Mouse (Mus musculus) gastrocnemius, postnatal 4 days (tissue): ENCODE measurements around the gene Gsc. TPM values are rescaled to one million over a fixed set of nuclear protein-coding genes. Genes with fewer than 3 reads are reported as not detected.

Experiments used
- DNase-seq, 2 experiments: peaks; one replicate each; pipeline ENCODE4 v3.0.0; 2021 to 2022; ENCODE audit warnings: low spot score in 2 of 2, mixed read lengths in 2 of 2
- long read RNA-seq, 2 experiments: library from polyadenylated mRNA; stranded (forward); transcript quantifications; one replicate each; pipeline ENCODE4 v2.0.0; 2021
- total RNA-seq, 2 experiments: library from RNA; stranded (reverse); gene quantifications; 2 replicates each; pipeline ENCODE4 v1.2.3; 2021

The Gsc gene
- 1 to 10 TPM in 1 of 2 experiments, under 1 TPM in 1; 0.41 to 1.3 TPM for total RNA-seq
- long read RNA-seq, experiment 1, partial matches to known transcripts: 1 of 2 reads
- long read RNA-seq, experiment 1, other reads (novel, unspliced or antisense): 0 of 2 reads
- long read RNA-seq, experiment 2, partial matches to known transcripts: 1 of 4 reads
- long read RNA-seq, experiment 2, other reads (novel, unspliced or antisense): 0 of 4 reads

DNA sequence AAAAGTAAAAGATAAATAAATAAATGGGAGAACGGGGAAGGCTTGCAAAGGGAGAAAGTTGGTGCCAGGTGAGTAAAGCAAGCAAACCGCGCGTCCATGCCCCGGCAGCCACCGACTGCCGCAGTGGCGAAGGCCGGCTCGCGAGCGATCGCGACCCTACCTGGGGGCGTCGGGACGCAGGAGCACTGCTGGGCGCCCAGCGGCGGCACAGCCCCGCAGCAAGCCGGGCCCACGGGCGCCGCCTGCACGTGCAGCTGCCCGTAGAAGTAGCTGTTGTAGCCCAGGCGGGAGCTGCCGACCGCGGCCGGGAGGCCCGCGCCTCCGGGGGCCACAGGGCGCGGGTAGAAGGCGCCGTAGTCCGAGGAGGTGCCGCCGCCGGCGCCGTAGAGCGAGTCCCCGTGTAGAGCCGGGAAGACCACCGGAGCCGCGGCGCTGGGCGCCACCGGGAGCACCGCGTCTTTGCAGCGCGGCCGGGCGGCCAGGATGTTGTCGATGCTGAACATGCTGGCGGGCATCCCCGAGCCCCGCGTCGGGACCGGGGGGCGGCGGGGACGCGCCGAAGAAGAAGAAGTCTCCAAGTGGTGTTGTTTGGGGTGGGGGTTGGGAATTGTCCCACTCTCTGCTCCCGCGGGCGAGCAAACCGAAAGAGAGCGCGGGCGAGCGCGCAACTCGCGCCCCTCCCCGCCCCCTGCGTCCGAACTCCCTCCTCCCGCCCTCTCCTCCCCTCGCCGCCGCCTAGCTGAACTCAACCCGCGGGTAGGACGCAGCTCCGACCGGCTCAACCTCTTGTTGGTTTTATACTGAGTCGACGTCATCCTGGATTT lies at the start of gene Gsc:
Gene Gsc, minus strand, starts transcription at position 730 of the 824 bp plus-strand sequence.
- DNase-seq: peak; percentile 35 to 60

DNA sequence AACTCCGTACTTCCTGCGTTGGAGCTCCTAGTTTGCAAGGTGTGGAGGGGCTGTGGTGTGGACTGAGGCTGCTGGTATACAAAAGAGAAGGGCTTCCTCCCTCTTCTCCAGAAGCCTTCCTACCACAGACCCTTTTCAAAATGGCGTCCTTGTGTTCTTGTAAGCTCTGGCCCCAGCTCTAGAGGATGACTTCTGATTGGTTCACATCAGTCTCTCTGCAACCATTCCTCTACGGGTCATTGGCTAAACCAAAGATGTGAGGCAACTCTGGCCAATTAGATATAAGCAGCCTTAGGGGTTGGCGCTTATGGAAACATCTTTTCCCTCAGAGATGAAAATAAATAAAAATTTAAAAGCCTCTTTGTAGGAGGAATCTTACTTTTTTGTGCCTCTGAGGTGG lies 46.6 kb upstream of the Gsc start:
- no peak for DNase-seq

DNA sequence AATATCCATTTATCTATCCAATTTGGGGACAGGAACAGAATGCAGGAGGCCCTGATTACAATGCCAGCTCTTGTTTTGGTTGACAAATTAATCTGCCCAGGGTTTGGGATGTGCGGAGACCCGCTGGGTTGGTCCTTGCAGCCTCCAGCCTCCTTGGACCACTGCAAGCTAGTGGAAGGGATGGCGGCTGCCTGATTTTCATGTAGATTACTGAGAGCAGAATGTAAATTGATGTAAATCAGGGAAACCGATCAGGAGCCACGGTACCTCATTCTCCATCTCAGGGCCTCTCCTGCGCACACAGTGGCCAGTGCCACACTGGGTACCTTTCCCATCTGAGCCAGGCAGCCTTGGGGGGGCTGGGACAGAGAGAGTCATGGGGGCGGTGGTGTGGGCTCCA lies 34.8 kb upstream of the Gsc start:
- no peak for DNase-seq

DNA sequence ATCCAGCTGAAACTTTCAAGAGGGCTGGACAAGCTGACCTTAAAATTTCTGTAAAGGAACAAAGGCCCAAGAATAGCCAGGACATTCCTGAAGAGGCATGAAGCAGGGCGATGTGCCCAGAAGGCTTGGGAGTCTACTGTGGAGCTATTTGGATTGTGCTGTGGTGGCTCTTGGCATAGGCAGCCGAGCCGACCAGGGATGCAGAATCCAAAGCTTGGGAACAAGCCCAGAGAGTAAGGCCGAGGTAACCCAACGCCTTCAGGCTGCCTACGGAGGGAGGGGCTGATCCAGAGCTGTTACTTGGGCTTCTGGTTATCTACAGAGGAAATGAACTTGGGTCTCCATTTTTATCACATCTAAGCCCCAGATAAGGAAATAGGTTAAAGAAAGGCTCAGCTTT lies 18.9 kb upstream of the Gsc start:
- DNase-seq: peak in 1 of 2 experiments; percentile 64

DNA sequence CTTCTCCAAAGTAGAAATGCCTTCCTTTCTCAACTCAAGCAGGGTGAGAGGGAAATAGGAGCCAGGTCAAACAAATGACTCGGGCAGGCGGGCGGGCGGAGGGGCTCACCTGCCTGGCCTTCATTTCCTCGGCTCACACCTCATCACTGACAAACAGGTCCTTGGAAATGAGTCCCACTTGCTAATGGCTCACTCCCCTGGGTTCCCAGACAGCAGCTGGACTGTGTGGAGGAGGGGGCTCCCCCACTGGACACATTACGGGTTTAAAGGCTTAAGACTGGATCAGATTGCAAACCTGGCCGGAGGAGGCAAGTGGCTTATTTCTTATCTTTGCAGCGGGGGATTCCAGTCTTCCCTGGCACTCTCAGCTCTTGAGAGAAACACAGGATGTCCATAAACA lies 13.1 kb upstream of the Gsc start:
- DNase-seq: no peak

DNA sequence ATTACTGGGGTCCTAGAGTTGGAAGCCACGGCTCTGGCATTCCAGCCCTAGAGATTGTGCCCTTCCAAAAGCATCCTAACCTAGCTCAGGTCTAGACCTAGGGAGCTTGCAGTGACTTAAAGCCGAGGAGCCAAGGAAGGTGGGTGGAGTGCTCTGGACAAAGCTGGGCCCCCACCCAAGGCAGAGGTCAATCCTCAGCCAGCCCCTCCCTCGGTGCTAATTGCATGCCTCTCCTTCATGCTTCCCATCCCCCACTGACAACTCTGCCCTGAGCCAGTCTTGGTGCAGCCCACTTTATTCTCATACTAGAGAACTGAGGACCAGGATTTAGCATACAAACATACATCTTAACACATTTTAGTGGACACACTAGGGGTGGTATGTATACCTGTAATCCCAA lies 12.0 kb upstream of the Gsc start:
- no peak for DNase-seq

DNA sequence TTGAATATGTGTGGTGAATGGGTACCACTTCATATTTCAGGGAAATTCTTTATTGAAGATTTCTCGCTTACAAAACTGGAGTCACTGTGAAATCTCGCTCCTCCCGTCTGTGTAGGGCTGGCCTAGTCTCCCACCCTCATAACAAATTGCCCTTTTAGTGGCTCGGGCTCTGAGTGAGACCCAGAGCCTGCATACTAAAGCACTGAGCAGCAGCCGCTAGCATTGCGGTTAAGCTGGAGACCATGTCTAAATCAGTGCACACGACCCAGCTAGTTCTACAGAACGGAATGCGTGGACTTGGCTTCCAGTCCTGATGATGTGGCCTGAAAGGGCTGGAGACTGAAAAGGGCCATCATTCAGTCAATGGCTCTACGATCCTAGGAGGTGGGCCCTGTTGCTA lies 7.9 kb upstream of the Gsc start:
- no peak for DNase-seq

DNA sequence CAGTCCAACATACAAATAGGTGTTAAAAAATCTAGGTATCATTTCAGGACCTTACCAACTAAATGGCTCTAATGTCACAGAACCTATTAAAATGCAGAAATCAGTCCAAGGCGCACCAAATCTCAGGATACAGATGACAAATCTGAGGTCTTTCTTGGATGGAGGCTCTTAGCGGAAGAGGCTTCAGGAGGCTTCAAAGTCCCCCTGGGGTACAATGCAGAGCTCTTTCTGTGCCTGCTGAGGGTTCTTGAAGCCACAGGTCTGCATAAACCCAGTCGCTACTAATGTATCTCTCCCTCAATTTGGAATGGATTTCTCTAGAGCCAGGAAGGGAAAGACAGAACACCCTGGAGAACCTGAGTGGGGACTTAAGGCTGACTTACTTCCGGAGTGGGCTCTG lies 5.1 kb upstream of the Gsc start:
- no peak for DNase-seq

DNA sequence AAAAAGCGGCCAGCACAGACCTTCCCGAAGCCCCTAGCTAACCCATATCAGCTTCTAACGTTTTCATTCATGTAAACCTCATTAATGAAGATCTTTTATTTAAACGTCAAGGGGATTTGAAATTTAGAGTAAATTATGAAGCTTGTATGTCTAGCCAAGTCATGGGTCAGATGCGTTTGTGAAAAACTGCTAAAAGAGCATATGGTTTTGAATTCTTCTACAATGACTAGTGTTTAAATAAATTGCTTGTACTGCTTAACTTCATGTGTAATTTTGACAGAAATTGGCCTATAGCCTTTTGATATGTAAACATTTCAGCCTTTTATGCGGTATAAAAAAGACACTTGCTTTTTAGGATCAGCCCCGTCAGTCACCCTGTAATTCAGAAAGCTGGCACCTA lies 4.4 kb upstream of the Gsc start:
- no peak for DNase-seq

DNA sequence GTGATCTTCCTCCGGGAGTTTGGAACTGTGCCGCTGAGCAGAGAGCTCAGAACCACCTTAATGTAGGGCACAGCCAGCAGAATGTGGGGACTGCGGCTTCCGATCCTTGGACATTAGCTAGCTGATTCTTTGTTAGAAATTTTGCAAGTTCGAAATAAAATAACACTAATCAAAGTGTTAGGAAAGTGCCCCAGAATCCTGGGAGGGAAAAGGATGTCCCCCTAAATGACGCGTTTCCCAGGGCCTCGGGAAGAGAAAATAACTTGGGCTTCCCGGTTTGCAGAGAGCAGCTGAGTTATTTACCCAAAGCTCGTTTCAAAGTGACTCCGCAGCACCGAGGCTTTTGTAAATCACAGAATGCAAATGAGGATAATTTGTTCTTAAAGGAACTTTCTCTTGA lies 3.9 kb upstream of the Gsc start:
- no peak for DNase-seq

DNA sequence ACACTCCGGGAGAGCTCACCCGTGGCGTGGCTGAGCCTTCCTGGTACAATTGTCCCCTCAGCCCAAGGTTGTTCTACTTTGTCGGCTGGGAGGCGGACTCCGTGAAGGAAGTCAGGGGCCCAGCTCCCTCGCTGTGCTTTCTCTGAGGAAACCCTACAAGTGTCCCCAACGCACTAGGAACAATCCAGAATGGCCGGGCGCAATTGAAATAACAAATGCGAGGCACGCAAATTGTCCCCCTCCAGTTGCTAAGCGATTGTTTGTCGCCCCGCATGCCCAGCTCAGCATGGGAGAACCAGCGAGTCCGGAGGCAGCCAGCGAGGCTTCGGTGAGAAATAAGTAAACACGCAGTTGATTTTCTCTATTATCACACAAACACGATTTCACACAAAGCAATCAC lies 2.8 kb upstream of the Gsc start:
- DNase-seq: no peak

DNA sequence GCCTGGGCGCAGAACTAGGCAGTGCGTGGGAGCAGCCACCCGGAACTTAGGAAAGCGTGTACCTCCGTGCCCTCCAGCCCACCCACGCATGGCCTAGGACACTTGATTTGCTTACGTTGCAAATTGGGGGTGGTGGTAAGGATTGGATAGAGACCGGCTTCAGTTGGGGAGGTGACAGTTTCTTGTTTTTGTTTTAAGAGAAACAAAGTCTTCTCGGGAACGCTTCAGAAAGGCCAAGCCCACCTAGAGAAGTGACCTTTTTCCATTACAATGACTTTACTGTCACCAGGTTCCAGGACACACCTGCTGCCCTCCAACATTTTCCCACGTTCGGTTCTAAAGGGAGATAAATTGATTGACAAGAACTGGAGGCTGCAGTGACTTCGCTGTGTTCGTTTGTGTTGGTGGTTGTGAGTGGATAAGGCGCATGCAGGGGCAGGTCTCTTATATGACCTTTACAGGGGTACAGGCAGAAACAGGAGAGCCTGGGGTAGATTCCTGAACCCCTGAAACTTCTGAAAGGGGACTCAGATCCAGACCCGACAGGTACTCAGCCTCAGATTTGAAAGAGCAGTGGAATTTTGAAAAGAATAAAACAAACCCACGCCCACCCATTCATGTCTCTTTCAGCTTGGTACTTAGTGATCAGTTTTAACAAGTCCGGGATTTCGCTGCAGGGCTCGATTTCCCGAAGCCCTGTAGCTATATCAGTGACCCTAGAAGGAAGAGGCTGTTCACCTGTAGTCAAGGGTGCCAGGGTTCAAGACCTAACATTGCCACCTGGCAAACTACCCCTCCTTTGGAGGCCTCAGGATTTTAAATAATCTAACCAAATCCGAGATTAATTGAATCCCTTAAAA lies 2.0 kb upstream of the Gsc start:
- DNase-seq: no peak

DNA sequence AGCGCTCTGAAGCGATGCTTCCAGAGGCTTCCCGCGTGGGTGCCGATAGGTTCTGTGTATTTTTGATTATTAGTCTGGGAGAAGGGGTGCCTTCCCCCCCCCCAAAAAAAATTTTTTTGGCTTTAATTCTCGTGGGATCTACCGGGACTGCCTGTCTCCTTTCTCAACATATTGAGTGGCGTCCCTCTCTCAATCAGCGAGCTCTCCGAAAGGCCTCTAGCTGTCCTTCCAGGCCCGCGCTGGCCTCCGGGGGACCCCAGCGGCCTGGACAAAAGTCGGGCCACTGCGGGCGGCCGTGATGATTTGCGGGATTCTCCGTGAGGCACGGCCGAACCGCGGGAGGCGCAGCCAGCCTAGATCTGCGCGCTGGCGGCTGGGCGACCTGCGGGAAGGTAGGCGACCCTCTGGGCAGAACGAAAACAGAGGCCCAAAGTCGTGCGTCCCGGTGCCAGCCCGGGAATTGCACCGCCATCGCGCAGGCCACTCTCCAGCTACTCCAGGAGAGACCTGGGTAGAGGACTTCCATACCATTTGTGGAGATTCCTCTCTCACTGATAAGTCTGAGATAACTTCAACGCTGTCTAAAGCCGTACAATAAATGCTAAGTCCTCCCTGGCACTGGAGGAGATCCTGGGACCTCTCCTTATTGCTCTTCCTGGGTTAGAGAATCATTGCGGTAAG lies 1.2 kb upstream of the Gsc start:
- DNase-seq: peak in 1 of 2 experiments; percentile 18

DNA sequence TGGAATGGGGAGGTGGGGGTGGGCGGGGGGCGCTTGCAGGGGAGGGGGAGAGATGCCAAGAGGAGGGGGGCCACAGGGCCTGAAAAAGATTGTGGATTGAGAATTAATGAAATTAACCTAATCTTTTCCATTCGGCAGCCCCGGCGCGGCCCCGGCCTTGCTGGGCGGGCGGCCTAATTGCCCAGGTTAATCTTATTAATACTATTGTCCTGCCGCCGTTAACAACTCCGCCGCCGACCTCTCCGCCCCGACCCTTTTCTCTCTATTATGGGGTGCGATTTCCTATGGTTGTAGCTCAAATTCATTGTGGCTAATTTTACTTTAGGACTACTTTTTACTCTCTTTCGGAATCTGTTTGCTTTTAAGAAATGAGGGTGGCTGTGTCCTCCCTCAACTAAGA lies 362 bp upstream of the Gsc start:
- no peak for DNase-seq

DNA sequence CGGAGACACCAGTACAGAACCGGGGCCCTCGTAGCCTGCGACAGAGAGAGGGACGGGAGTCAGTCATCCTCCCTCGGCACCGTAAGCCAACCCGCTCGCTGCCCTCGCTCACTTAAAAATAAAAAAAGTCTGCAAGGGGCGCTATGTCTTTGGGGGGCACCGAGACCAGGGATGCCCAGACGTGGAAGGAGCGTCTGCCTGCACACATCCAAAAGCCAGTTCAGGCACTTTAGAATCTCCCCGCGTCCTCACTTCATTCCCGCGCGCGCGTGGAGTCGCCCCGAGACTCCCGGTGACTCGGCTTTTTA lies 958 bp downstream of the Gsc start:
- no peak for DNase-seq

DNA sequence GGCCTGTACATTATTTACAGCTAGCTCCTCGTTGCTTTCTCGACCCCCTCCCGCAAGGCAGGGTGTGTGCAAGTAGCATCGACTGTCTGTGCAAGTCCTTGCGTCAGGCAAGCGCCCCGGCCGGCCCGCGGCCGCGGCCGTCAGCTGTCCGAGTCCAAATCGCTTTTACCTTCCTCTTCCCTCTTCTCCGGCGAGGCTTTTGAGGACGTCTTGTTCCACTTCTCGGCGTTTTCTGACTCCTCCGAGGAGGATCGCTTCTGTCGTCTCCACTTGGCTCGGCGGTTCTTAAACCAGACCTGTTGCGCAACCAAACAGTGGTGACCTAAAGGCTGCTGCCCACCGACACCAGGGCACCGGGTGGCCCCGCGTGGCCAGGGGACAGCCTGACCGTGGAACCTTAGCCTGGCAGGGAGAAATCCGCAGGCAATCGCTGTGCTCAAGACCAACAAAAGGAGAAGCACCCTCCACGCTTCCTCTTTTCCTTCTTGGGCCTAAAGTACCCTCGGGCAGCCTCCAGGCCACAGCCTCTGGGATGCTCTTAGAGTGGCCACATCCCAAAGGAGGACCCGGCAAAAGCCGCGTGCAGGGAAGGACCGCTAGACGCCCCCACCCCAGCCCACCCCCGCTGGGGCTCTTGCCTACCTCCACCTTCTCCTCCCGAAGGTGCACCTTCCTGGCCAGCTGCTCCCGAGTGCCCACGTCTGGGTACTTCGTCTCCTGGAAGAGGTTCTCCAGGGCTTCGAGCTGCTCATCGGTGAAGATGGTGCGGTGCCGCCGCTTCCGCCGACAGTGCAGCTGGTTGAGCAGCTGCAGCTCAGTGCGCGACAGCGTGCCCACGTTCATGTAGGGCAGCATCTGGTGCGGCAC lies 1.5 kb downstream of the Gsc start:
- peak in 1 of 2 experiments; percentile 17 for DNase-seq

DNA sequence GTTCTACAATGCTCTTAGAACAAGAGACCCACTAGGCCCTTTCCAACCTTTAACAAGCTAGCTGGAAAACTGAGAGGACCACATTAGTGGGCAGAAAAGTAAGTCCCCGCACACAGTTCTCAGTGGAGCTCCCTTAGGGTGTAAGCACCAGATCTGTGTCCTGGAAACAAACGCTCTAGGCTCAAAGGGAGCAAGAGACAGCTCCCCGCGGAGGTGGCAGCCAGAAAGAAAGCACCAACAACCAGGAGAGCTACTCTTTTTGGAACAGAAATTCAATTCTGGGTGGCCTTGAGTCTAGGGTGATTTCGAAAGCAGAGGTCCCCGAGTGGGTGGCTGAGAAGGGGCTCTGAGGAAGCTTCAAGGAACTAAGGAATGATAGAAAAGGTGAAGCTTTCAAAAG lies 2.5 kb downstream of the Gsc start:
- no peak for DNase-seq

DNA sequence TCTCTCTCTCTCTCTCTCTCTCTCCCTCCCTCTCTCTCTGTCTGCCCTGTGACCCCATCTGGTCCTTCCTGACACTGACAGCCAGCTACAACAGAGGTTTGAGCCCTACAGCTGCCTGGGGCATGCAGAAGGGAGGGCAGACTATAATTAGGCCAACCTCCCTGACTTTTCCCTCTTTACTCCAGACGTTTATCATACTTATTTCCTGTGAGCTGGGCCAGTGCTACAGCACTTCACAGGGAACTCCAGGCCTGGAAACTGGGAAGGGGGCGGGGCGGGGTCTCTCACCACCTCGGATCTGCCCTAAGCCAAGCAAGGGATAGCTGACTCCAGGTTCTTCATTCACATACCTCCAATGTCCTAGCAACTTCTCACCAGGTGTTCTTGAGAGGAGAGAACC lies 4.3 kb downstream of the Gsc start:
- no peak for DNase-seq

DNA sequence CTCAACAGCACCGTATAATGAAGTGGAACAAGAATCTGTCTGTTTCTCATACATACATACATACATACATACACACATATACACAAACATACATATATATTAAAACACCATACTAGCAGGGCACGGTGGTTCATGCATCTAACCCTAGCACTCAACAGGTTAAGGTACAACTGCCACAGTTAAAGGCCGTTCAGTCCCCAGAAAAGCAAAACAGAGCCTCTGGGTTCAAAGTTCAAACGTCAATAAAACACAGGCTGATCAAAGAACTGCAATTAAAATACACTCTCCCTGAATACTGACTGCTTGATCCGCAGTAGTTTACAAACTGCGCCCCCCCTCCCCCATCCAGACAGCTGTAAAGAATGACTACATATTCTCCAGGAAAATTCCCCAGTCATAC lies 5.8 kb downstream of the Gsc start:
- no peak for DNase-seq

DNA sequence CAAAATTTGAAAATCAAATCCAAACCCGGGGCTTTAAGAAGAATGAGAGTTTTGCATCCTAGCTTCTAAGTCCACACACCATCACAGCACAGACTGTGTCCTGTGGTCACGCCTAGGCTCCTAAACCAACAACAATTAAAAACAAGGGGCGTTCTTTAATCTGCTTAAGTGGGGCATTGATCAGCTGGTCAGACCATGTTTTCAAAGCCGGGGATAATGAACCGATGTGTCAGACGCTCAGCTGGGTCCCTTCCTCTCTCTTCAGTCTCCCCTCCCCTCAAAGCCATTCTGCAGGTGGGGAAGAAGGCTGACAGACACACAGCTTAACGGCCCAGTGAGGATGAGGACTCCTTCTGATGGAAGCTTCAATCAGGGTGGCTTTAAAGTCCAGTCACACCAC lies 6.2 kb downstream of the Gsc start:
- no peak for DNase-seq

DNA sequence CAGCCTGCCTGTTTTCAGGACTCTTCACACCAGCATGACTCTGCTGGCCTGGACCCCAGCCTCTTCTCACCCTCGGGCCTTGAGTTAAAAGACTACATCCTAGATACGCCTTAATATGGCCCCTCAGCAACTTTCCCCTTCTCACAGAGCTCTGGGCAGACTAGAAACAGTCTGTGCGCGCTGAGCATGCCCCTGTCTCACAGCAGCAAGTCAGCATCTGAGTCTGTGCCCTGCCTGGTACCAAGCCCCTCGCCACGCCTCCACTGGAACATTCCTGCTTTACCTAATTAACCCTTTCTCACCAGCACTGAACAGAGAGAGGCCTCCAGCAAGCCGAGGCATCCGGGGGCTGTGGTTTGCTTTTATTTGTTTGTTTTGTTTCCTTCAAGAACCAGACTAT lies 11.8 kb downstream of the Gsc start:
- DNase-seq: no peak
